In genomic region chr14:121881211-121881610, GRCm38 (mm10) we compare ENCODE assay signal across 22 mouse cellular contexts. TPM values are rescaled to one million over a fixed set of nuclear protein-coding genes. Genes with fewer than 3 reads are reported as not detected.
DNase-seq lines count a peak whose midpoint lies in the region; ATAC-seq lines count a peak whose summit lies in the region.
"Had no signal": no experiment of that assay in that cellular context is flagged by ENCODE, and none has a peak within 500 bp of the region (broad histone marks: within the 10 kb centered on the region; RNA-seq: fewer than 3 reads in every experiment).

No protein-coding gene starts in this region.

- no peaks in the 10 kb centered on the region for H3K9me3 ChIP-seq in neural tube, embryonic 12.5 days
- no peaks in the 10 kb centered on the region for H3K9me3 ChIP-seq in hindbrain, embryonic 16.5 days (ENCODE audit: control insufficient read depth, low read length)
- H3K9me3 ChIP-seq: embryonic facial prominence, embryonic 10.5 days; forebrain, embryonic 13.5 days; heart, embryonic 10.5 days; midbrain, embryonic 13.5 days; neural tube, embryonic 15.5 days had no signal

- H3K4me1 ChIP-seq in neural tube, embryonic 12.5 days, result peaks cover 17% of the 10 kb centered on the region
- peaks cover 16% of the 10 kb centered on the region for H3K4me1 ChIP-seq in hindbrain, embryonic 16.5 days (ENCODE audit: control insufficient read depth, insufficient read depth, low read depth, low read length)

- no peak overlapping the region for H3K4me3 ChIP-seq in neural tube, embryonic 12.5 days
- H3K4me3 ChIP-seq in hindbrain, embryonic 16.5 days (ENCODE audit: low read length), result no peak overlapping the region
- H3K4me3 ChIP-seq: embryonic facial prominence, embryonic 10.5 days; forebrain, embryonic 13.5 days; heart, embryonic 10.5 days; midbrain, embryonic 13.5 days; neural tube, embryonic 15.5 days had no signal

- H3K27me3 ChIP-seq in neural tube, embryonic 12.5 days (replicated peaks), result no peaks in the 10 kb centered on the region
- H3K27me3 ChIP-seq in splenic B cell, adult 2 months (ENCODE audit: control insufficient read depth, insufficient read depth, low read length, poor library complexity, severe bottlenecking), result no peaks in the 10 kb centered on the region
- H3K27me3 ChIP-seq in hindbrain, embryonic 16.5 days (replicated peaks; ENCODE audit: control insufficient read depth, insufficient read depth, low read length), result no peaks in the 10 kb centered on the region
- H3K27me3 ChIP-seq: forebrain, embryonic 13.5 days; midbrain, embryonic 13.5 days; neural tube, embryonic 15.5 days had no signal

- 90% methylated on average over 7 of the region's 7 CpGs for WGBS in neural tube, embryonic 12.5 days
- 83% methylated on average over 7 of the region's 7 CpGs for WGBS in hindbrain, embryonic 16.5 days

- H3K4me2 ChIP-seq in neural tube, embryonic 12.5 days (replicated peaks), result no peak overlapping the region
- H3K4me2 ChIP-seq in hindbrain, embryonic 16.5 days (ENCODE audit: low read length), result no peak overlapping the region
- H3K4me2 ChIP-seq: forebrain, embryonic 13.5 days; hindbrain, embryonic 14.5 days; midbrain, embryonic 13.5 days; neural tube, embryonic 15.5 days had no signal

- H3K9ac ChIP-seq in neural tube, embryonic 12.5 days, result 0 out of 2 replicates have a peak overlapping the region, but pooled peaks have one; percentile 29
- no peak overlapping the region for H3K9ac ChIP-seq in hindbrain, embryonic 16.5 days (ENCODE audit: low read depth, low read length)
- H3K9ac ChIP-seq: forebrain, embryonic 13.5 days; hindbrain, embryonic 14.5 days; liver, embryonic 14.5 days; midbrain, embryonic 13.5 days; neural tube, embryonic 15.5 days had no signal

- H3K27ac ChIP-seq in neural tube, embryonic 12.5 days, result no peak overlapping the region
- H3K27ac ChIP-seq in hindbrain, embryonic 16.5 days (ENCODE audit: low read depth, low read length), result no peak overlapping the region
- H3K27ac ChIP-seq: embryonic facial prominence, embryonic 10.5 days; forebrain, embryonic 13.5 days; heart, embryonic 10.5 days; hindbrain, embryonic 14.5 days; liver, embryonic 14.5 days; midbrain, embryonic 13.5 days; neural tube, embryonic 15.5 days had no signal

- DNase-seq in neural tube, embryonic 10.5 days (ENCODE audit: extremely low spot score, low spot score), result no peak
- DNase-seq in T-cell, adult 2 months (ENCODE audit: low spot score), result peak; percentile 72
- peak; percentile 32 for DNase-seq in splenic B cell, adult 2 months (ENCODE audit: low read depth, low spot score)
- peak; percentile 58 to 72 for DNase-seq in thymus, postnatal 36 days
- no peak for DNase-seq in cerebellum, adult 8-10 months
- no peak for DNase-seq in embryo, embryonic 10 days (ENCODE audit: low spot score)
- DNase-seq: cerebellum, adult 2 months; gastrocnemius, postnatal 25 days; heart, postnatal 14 days; right cerebral cortex, postnatal 25 days had no signal

- no peak for ATAC-seq in neural tube, embryonic 12.5 days (ENCODE audit: low FRiP score, low read depth)
- ATAC-seq in hindbrain, embryonic 16.5 days, result no peak
- ATAC-seq: forebrain, embryonic 13.5 days; intestine, postnatal 0 days; midbrain, embryonic 13.5 days had no signal

- H3K36me3 ChIP-seq in neural tube, embryonic 12.5 days, result no peaks in the 10 kb centered on the region
- H3K36me3 ChIP-seq in splenic B cell, adult 2 months (ENCODE audit: control insufficient read depth, insufficient read depth, low read length, poor library complexity, severe bottlenecking), result no peaks in the 10 kb centered on the region; the same call in none of the 2 replicates
- no peaks in the 10 kb centered on the region for H3K36me3 ChIP-seq in hindbrain, embryonic 16.5 days (ENCODE audit: control insufficient read depth, insufficient read depth, low read length)
- H3K36me3 ChIP-seq: neural tube, embryonic 15.5 days had no signal

RNA-seq across cellular contexts. Expression of gene Ubac2, which starts 2.8 kb away (rescaled TPM):
- polyA plus RNA-seq in neural tube, embryonic 12.5 days (2016; fragmentation: Nextera tagmentation; extraction: Ambion mirVana), result 60.3 and 68.7 TPM in 2 replicates
- 48.9 and 51.8 TPM in 2 replicates for polyA plus RNA-seq in hindbrain, embryonic 16.5 days (2015; fragmentation: Nextera tagmentation; extraction: Ambion mirVana)

RNA-seq across cellular contexts. Expression of gene Gpr18, which starts 34.4 kb away (rescaled TPM):
- 0.20 and 0.26 TPM in 2 replicates for polyA plus RNA-seq in neural tube, embryonic 12.5 days (2016; fragmentation: Nextera tagmentation; extraction: Ambion mirVana)
- polyA plus RNA-seq in hindbrain, embryonic 16.5 days (2015; fragmentation: Nextera tagmentation; extraction: Ambion mirVana), result 0.10 and 0.16 TPM in 2 replicates
- polyA plus RNA-seq: cerebellum, adult 2 months; hindbrain, embryonic 14.5 days; kidney, embryonic 16.5 days; limb, embryonic 14.5 days; neural tube, embryonic 15.5 days had no signal

Comparison
In these comparisons a context has a peak if more than half of its experiments do, and no peak if none do; other contexts are left out.
1. DNase-seq: peak in T-cell, adult 2 months (single experiment), splenic B cell, adult 2 months (single experiment) and thymus, postnatal 36 days (2 of 2); none in neural tube, embryonic 10.5 days (single experiment), cerebellum, adult 8-10 months (single experiment) and embryo, embryonic 10 days (single experiment).